Mouse (Mus musculus): Measurements from ENCODE around the gene Ppp1r13l. TPM values are rescaled to one million over a fixed set of nuclear protein-coding genes. Genes with fewer than 3 reads are reported as not detected.

Ppp1r13l gene
- polyA plus RNA-seq, 1 experiment = 49.5 TPM

DNA sequence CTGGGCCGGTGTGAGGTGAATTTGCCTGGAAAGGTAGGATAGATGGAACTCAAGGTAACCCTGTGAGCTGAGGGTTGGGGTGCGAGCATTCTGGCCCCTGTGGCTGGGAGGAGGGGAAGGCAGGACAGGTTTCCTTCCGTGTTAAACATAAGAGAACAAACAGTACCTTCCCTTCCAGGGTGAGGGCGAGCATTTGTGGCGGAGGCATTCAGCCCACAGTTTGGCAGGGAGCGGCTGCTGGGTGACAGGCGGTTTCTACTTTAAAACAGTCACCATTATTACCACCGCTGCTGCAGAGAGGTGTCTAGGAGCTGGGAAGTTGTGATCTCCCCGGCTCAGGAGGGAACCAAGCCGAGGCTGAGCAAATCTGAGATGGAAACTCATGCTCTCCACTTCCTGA lies 22.4 kb upstream of the Ppp1r13l start:
- Histone ChIP-seq H3K4me1 (ENCODE audit: control insufficient read depth, insufficient read depth, low read length) (peaks cover 22% of the 10 kb centered on the region), H3K4me3 (ENCODE audit: control insufficient read depth, low read depth, low read length) (no peak overlapping the region), H3K36me3 (ENCODE audit: control insufficient read depth, insufficient read depth, low read length) (no peaks in the 10 kb centered on the region), H3K27ac (ENCODE audit: control insufficient read depth, insufficient read depth, low read depth, low read length) (no peak overlapping the region), H3K27me3 (ENCODE audit: control insufficient read depth, insufficient read depth, low read length) (no peaks in the 10 kb centered on the region)
- TF ChIP-seq POLR2A (IDR thresholded peaks at IDR 0.05; ENCODE audit: control insufficient read depth, low read depth, low read length) = no peak
- no peak for TF ChIP-seq CTCF (IDR thresholded peaks at IDR 0.05; ENCODE audit: control insufficient read depth, insufficient read depth, insufficient replicate concordance, low read depth, low read length)

DNA sequence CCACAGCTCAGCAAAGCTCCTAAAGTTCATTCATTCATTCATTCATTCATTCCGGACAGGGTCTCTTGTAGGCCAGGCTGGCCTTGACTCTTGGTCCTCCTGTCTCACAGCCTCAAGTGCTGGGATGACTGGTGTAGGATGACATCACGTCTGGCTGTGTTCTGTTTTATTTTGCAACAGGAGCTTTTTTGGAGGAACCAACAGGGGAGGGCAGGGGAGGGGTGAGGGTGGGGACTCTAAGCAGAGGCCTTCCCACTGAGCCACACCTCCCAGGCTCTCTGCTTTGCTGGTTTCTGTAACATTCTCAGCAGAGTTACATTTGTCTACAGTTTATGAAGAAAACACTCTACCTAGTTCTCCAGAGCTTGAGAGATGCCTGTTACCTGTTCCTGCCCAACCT lies 21.5 kb upstream of the Ppp1r13l start:
- H3K4me1 ChIP-seq (ENCODE audit: control insufficient read depth, insufficient read depth, low read length) = peaks cover 21% of the 10 kb centered on the region
- no peak overlapping the region for H3K4me3 ChIP-seq (ENCODE audit: control insufficient read depth, low read depth, low read length)
- no peak overlapping the region for H3K27ac ChIP-seq (ENCODE audit: control insufficient read depth, insufficient read depth, low read depth, low read length)
- H3K36me3 ChIP-seq (ENCODE audit: control insufficient read depth, insufficient read depth, low read length) = no peaks in the 10 kb centered on the region
- TF ChIP-seq POLR2A (IDR thresholded peaks at IDR 0.05; ENCODE audit: control insufficient read depth, low read depth, low read length) (no peak), CTCF (IDR thresholded peaks at IDR 0.05; ENCODE audit: control insufficient read depth, insufficient read depth, insufficient replicate concordance, low read depth, low read length) (no peak)
- no peaks in the 10 kb centered on the region for H3K27me3 ChIP-seq (ENCODE audit: control insufficient read depth, insufficient read depth, low read length)

DNA sequence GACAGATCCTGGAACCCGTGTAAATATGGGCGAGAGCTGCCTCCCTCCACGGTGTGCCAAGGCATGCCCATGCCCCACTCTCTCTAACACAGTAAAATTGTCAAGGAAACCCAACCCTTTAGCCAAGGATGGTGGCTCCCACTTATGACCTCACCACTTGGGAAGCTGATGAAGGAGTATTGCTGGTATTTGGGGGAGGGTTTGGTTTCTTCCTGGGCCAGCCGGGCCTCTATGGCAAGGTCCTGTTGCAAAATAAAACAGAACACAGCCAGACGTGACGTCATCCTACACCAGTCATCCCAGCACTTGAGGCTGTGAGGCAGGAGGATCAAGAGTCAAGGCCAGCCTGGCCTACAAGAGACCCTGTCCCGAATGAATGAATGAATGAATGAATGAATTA lies 21.0 kb upstream of the Ppp1r13l start:
- TF ChIP-seq CTCF (IDR thresholded peaks at IDR 0.05; ENCODE audit: control insufficient read depth, insufficient read depth, insufficient replicate concordance, low read depth, low read length) (no peak), POLR2A (IDR thresholded peaks at IDR 0.05; ENCODE audit: control insufficient read depth, low read depth, low read length) (no peak)

DNA sequence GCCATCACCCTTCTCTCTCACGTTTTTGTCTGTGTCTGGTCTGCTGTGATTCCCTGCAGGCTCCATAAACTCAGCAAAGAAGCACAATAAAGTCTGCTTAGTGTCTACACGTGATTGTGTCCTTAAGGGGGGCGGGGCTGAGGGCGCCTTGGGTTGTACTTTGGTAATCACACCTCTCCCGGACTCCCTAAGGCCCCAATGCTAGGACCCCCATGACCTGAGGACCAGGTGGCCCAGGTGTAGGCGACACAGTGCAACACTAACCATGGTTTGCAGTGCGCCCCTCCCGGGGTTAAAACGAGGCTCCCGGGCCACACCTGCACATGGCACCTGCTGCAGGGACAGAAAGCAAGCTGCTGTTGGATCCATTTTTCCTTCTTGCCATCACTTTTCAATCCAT lies 18.3 kb upstream of the Ppp1r13l start:
- H3K27me3 ChIP-seq (ENCODE audit: control insufficient read depth, insufficient read depth, low read length) = no peaks in the 10 kb centered on the region
- no peak overlapping the region for H3K4me3 ChIP-seq (ENCODE audit: control insufficient read depth, low read depth, low read length)
- TF ChIP-seq POLR2A (IDR thresholded peaks at IDR 0.05; ENCODE audit: control insufficient read depth, low read depth, low read length) = no peak
- TF ChIP-seq CTCF (IDR thresholded peaks at IDR 0.05; ENCODE audit: control insufficient read depth, insufficient read depth, insufficient replicate concordance, low read depth, low read length) = no peak
- H3K4me1 ChIP-seq (ENCODE audit: control insufficient read depth, insufficient read depth, low read length) = peaks cover 29% of the 10 kb centered on the region
- no peaks in the 10 kb centered on the region for H3K36me3 ChIP-seq (ENCODE audit: control insufficient read depth, insufficient read depth, low read length)
- H3K27ac ChIP-seq (ENCODE audit: control insufficient read depth, insufficient read depth, low read depth, low read length) = no peak overlapping the region

More for the DNA sequence above, 21.0 kb upstream of the Ppp1r13l start:
- H3K4me3 ChIP-seq (ENCODE audit: control insufficient read depth, low read depth, low read length) = no peak overlapping the region
- H3K4me1 ChIP-seq (ENCODE audit: control insufficient read depth, insufficient read depth, low read length) = peaks cover 18% of the 10 kb centered on the region
- no peaks in the 10 kb centered on the region for H3K27me3 ChIP-seq (ENCODE audit: control insufficient read depth, insufficient read depth, low read length)
- H3K27ac ChIP-seq (ENCODE audit: control insufficient read depth, insufficient read depth, low read depth, low read length) = no peak overlapping the region
- no peaks in the 10 kb centered on the region for H3K36me3 ChIP-seq (ENCODE audit: control insufficient read depth, insufficient read depth, low read length)

DNA sequence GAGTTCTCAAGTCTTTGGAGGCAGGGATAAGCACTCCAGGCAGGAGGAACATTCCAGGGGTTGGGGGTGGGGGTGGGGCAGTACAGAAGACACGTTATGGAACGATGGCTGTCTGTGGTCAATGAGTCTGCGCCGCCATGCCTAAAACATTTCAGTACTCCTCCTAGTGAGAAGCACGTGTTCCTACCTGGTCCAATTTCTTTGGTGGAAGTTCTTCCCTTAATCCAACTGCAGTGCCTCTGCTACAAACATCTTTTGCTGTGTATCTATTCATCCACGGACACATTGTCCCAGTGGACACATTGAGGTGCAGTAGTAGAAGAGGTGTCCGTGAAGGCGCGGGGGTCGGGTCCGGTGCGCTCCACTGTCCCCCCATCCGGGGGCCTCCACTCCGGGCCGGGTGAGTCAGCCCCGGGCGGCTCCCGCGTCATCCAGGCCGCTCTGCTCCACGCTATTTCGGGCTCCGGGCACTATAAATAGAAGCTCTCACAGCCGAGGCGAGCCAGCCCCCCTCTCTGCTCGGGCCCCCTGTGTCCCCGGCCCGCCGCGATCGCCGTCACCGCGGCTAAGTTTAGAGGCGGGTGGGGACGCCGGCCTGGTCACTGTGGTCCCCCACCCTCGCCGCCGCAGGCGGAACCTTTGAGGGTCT lies 17.7 kb upstream of the Ppp1r13l start:
- H3K27ac ChIP-seq (ENCODE audit: control insufficient read depth, insufficient read depth, low read depth, low read length) = no peak overlapping the region
- no peaks in the 10 kb centered on the region for H3K36me3 ChIP-seq (ENCODE audit: control insufficient read depth, insufficient read depth, low read length)
- H3K4me1 ChIP-seq (ENCODE audit: control insufficient read depth, insufficient read depth, low read length) = peaks cover 29% of the 10 kb centered on the region
- no peaks in the 10 kb centered on the region for H3K27me3 ChIP-seq (ENCODE audit: control insufficient read depth, insufficient read depth, low read length)
- peak overlapping the region; percentile 44 for H3K4me3 ChIP-seq (ENCODE audit: control insufficient read depth, low read depth, low read length)
- TF ChIP-seq CTCF (IDR thresholded peaks at IDR 0.05; ENCODE audit: control insufficient read depth, insufficient read depth, insufficient replicate concordance, low read depth, low read length) = no peak
- no peak for TF ChIP-seq POLR2A (IDR thresholded peaks at IDR 0.05; ENCODE audit: control insufficient read depth, low read depth, low read length)

DNA sequence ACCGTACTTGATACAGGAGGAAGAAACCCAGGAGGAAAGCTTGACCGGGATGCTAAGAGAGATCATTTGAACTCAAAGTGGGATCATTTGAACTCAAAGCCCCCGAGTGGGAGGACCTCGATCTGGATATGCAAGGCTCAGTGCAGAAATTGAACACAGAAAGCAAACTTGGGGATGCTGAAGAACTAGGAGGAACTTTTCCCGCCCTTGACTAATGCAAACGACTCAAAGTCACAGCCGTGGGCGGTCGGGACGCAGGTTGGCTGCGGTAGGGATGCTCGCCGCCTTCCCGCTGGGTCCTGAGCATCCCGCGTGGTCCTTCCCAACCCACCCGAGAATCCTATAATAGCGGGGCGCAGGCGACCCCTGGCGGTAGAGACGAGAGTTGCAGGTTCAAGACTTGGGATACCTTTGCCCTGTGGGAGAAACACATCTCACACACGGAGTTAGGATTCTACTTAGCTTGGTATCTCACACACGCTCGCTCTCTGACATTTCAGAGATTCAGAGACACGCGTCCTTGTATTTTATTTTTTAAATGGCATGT lies 17.0 kb upstream of the Ppp1r13l start:
- Histone ChIP-seq H3K27me3 (ENCODE audit: control insufficient read depth, insufficient read depth, low read length) (no peaks in the 10 kb centered on the region), H3K4me3 (ENCODE audit: control insufficient read depth, low read depth, low read length) (peak overlapping the region; percentile 60), H3K27ac (ENCODE audit: control insufficient read depth, insufficient read depth, low read depth, low read length) (no peak overlapping the region), H3K36me3 (ENCODE audit: control insufficient read depth, insufficient read depth, low read length) (no peaks in the 10 kb centered on the region), H3K4me1 (ENCODE audit: control insufficient read depth, insufficient read depth, low read length) (peaks cover 29% of the 10 kb centered on the region)
- no peak for TF ChIP-seq POLR2A (IDR thresholded peaks at IDR 0.05; ENCODE audit: control insufficient read depth, low read depth, low read length)
- TF ChIP-seq CTCF (IDR thresholded peaks at IDR 0.05; ENCODE audit: control insufficient read depth, insufficient read depth, insufficient replicate concordance, low read depth, low read length) = peak; percentile 94

DNA sequence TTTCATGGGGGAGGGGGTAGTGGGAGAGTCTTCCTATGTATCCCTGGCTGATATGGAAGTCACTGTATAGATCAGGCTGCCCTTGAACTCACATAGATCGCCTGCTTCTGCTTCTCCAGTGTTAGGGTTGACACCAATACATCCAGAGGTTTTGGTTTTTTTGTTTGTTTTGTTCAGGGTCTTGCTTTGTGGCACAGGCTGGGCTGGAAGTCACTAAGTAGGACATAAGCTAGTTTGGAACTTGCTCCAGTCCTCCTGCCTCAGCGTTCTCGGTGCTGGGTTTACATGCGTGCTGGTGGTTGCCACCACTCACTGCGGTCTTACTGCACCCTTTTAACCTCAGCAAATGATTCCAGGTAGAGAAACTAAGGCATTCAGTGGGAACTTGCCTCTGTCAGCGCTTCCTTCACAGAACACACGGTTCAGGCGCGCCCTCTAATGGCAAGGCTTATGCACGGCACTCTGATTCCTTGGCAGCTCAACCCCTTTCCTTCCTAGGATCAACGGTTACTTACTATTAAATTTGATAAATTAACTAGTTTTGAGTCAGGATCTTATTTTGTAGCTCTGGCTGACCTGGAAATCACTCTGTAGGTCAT lies 16.2 kb upstream of the Ppp1r13l start:
- no peaks in the 10 kb centered on the region for H3K36me3 ChIP-seq (ENCODE audit: control insufficient read depth, insufficient read depth, low read length)
- H3K4me3 ChIP-seq (ENCODE audit: control insufficient read depth, low read depth, low read length) = no peak overlapping the region
- H3K27ac ChIP-seq (ENCODE audit: control insufficient read depth, insufficient read depth, low read depth, low read length) = no peak overlapping the region
- no peaks in the 10 kb centered on the region for H3K27me3 ChIP-seq (ENCODE audit: control insufficient read depth, insufficient read depth, low read length)
- TF ChIP-seq POLR2A (IDR thresholded peaks at IDR 0.05; ENCODE audit: control insufficient read depth, low read depth, low read length) = no peak
- peak; percentile 81; the same call in 1 of the 2 replicates for TF ChIP-seq CTCF (IDR thresholded peaks at IDR 0.05; ENCODE audit: control insufficient read depth, insufficient read depth, insufficient replicate concordance, low read depth, low read length)
- peaks cover 29% of the 10 kb centered on the region for H3K4me1 ChIP-seq (ENCODE audit: control insufficient read depth, insufficient read depth, low read length)

Data from testis, adult 2 months (tissue).